Mouse (Mus musculus) spleen, adult 2 months (tissue): ENCODE results near the gene Rbms2.

Experiments
- CTCF ChIP-seq: fragments of 200-500 bp; IDR thresholded peaks from 2 replicates; pipeline ENCODE4 v1.5.1; 2011; ENCODE audit warnings: mild to moderate bottlenecking, inconsistent platforms; ENCODE audit not compliant: insufficient read depth, insufficient read length, insufficient replicate concordance; ENCODE audit errors: extremely low read depth
- POLR2A ChIP-seq: fragments of 200-500 bp; IDR thresholded peaks from 2 replicates; pipeline ENCODE4 v1.6.1; 2011; ENCODE audit warnings: low read depth, low read length, inconsistent platforms

- TF ChIP-seq CTCF: no peak
- TF ChIP-seq POLR2A: no peak
Observed at GRCm38 (mm10) chr10:128212148-128212547, 32.1 kb upstream of the Rbms2 start.
